Mouse (Mus musculus) erythroblast, embryonic 14.5 days (primary cell): ENCODE results near the gene Prkce.

Source experiments
- GATA1 ChIP-seq: IDR thresholded peaks from 2 replicates; pipeline ENCODE4 v1.6.1; 2012; ENCODE audit warnings: low read length, inconsistent platforms, mixed read lengths
- TAL1 ChIP-seq: IDR thresholded peaks from 3 replicates; pipeline ENCODE4 v1.6.1; 2012; ENCODE audit warnings: low read length, inconsistent platforms, mixed read lengths

DNA sequence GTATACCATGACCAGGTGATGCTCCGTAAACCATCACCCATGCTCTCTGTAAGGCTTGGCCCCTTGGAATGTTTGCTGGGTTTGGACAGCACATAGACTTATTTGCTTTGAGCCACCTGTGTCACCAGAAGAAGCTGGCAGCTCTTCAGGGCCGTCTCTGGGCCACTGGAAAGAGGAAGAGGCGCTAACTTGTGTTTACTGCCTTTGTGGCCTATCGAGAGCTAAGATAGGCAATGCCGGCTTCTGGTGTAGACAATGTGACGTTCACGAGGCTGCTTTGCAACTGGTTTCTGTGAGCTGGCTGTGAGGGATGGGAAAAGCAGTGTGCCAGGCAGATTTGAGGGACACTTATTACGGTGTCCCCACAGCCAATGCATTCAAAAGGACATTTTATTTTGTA lies 176.4 kb downstream of the Prkce start:
- no peak for TF ChIP-seq GATA1
- no peak for TF ChIP-seq TAL1
